Mouse (Mus musculus): ENCODE data around the gene Creld1.

Creld1 gene

GRCm38 (mm10) chr6:113483100-113483615 is at the start of gene Creld1:
Creld1 (plus strand) TSS chr6:113483297.
- peak; percentile 83 to 96 for DNase-seq (ENCODE audit: low spot score in 2 of 2)

DNA sequence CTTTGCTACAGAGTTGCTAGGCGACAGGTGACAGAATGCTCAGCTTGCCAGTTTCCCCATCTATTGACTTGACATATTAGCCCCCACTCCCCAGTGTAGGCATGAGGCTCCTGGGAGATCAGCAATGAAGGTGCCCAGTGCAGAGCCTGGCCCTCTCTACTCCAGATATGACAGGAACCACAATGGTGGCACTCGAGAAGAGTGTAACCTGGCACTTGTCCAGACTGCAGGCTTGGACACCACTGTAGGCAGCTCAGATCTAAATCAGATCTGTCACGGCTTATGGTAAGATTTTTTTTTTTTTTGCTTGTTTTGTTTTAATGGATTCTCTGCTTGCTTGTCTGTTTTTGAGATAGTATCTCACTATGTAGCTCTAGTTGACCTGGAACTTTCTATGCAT is 49.4 kb upstream of the Creld1 start:
- DNase-seq (ENCODE audit: low spot score in 2 of 2) = no peak

- no peak for DNase-seq (ENCODE audit: low spot score in 2 of 2)
Observed at GRCm38 (mm10) chr6:113434691-113435090, 48.4 kb upstream of the Creld1 start.

DNA sequence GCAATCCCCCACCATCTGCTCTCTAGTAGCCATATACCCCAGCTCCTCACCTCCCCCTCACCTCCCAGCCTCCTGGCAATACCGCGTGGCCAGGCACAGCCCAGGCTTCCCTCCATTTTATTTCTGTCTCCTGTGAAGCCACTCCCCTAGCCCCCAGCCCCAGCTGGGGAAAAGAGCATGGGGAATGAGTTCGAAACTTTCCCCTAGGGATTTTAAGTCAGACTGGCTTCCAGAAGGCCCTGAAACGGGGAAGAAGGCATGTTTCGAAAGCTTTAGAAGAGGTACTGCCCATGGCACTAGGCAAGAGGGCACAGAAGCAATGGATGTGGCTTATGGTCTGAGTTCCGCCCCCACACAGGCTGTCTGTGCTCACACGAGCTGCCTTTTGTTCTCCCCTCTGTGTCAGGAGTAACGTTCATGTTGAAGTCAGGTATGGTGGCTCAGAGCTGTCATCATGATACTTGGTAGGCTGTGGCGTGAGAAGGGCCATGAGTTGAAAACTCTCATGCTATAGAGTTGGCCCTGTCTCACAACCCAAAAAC is 47.4 kb upstream of the Creld1 start, which contains the start of gene Cidec:
Cidec (minus strand) TSS at position 97 of the 542 bp plus-strand sequence.
- no peak for DNase-seq (ENCODE audit: low spot score in 2 of 2)

GRCm38 (mm10) chr6:113437135-113437534 is 46.0 kb upstream of the Creld1 start:
- DNase-seq (ENCODE audit: low spot score in 2 of 2) = no peak

DNA sequence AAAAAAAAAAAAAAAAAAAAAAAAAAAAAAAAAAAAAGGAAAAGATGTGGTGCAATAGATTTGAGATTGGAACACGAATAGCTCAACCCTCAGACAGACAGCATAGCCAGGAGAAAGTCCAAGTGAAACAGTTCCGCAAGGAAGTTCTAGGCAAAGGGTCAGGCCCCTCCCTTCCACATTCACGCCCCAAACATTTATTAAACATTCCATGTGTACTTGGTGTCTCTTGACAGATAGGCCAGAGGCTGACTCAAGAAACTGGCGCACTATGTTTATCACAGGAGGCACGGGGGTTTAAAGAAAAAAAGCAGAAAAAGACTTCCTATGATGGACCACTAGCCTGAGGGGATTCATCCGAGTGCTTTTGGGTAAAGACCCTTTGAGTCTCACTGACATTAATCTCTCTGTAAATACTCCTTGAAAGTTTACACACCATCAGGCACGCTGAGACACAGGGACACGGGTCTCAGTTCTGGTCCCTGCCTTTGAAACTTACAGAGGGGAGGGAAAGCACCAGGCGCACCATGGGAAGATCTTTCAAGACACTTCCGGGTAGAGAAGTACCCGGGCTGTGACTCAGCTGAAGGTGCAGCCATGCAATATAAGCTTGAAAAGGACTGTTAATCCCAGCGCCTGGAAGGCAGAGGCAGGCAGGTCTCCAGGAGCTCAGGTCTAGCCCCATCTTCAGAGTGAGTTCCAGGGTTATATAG is 44.2 kb upstream of the Creld1 start:
- no peak for DNase-seq (ENCODE audit: low spot score in 2 of 2)

DNA sequence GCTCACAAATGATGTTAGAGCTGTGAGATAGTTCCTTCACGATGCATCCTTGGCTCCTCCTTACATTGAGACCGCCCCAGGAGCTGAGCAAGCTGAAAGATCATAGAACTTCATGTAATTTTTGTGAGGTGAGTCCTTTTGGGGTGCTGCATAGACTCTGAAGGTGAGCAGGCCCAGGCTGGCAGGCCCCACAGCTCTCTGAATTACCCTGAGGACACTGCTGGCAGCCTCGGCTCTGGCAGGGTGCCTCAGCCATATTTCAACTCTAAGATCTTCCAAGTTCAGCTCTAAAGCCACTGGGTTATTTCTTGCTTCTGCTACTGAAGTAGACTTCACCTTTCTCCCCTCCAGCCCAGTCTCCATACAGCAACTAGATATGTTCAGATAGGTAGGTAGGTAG is 42.4 kb upstream of the Creld1 start:
- DNase-seq (ENCODE audit: low spot score in 2 of 2) = no peak

GRCm38 (mm10) chr6:113441147-113441680 is 41.9 kb upstream of the Creld1 start:
- DNase-seq (ENCODE audit: low spot score in 2 of 2) = peak in 1 of 2 experiments; percentile 56

- DNase-seq (ENCODE audit: low spot score in 2 of 2) = no peak
Observed at GRCm38 (mm10) chr6:113442087-113442441, 41.0 kb upstream of the Creld1 start.

- DNase-seq (ENCODE audit: low spot score in 2 of 2) = peak; percentile 88 to 92
Observed at GRCm38 (mm10) chr6:113442442-113443090, 40.5 kb upstream of the Creld1 start, which contains the start of gene Jagn1. Jagn1 (plus strand) TSS chr6:113442569.

DNA sequence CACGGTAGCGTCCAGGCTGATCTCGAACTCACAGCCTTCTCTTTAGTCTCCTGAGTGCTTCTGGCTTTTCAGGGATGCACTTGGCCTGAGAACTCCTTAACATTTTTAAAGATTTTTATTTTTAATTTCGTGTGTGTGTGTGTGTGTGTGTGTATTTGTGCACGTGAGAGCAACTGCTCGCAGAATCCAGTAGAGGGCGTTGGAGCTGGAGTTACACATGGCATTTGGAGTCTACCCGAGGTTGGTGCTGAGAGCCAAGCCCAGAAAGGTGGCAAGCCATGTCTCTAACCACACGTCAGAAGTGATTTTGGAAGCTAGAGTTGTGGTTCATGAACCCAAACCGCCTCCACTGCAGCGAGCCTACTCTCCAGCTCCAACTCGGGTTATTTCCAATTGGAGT is 40.0 kb upstream of the Creld1 start:
- no peak for DNase-seq (ENCODE audit: low spot score in 2 of 2)

DNA sequence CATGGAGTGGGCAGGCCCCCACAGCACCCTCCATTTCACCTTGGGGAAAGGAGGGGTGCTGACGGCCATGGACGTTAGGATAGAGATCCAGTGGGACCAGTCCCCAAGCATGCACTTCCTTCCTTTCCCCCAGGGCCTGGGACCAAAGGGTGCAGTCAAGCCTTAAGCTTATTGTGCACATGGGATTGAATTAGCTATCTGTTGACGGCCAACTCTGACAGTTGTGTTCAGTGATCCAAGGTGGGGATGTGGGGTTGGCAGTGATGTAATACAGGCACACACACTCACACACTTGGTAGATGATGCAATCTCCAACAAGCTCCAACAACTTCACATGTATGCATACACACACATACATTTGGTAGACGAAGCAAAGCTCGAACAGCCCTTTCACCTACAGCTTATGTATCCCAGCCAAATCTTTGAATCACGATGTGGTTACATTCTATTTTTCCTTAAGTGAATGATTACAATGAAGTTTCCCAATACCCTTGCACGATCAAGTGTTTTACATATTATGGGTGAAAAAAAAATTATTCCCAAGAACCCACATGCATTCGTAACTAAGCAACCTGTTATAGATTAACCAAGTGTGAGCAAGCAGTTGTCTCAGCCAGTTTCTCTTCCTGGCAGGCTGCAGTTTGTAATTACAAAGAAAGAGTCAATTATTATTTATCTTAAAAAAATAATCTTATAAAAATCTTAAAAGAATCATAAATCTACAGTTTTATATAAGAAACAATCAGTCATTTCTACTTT is 38.7 kb upstream of the Creld1 start:
- DNase-seq (ENCODE audit: low spot score in 2 of 2) = no peak

GRCm38 (mm10) chr6:113447639-113448038 is 35.5 kb upstream of the Creld1 start:
- no peak for DNase-seq (ENCODE audit: low spot score in 2 of 2)

DNA sequence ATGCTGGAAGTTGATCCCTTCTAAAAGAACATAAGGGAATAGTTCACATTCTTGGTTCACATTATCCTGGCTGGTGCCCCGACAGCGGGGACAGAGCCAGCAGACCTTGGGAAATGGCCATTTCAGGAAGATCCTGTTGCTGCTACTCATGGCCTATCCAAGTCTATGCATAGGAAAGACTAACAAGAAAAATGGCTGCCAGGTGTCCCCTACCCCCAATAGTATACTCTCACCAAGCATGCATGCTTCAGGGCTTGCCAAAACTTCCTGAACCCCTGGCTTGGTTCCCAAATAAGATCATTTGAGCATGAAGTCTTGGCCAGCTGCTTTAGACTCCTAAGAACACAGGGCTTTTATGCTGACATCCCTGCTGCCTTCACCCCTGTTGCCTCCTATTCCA is 31.3 kb upstream of the Creld1 start:
- no peak for DNase-seq (ENCODE audit: low spot score in 2 of 2)

GRCm38 (mm10) chr6:113455007-113455406 is 28.1 kb upstream of the Creld1 start:
- no peak for DNase-seq (ENCODE audit: low spot score in 2 of 2)

- no peak for DNase-seq (ENCODE audit: low spot score in 2 of 2)
Observed at GRCm38 (mm10) chr6:113457952-113458534, 25.1 kb upstream of the Creld1 start, which contains the start of gene Il17re. Il17re (plus strand) TSS chr6:113458484.

GRCm38 (mm10) chr6:113458635-113459034 is 24.5 kb upstream of the Creld1 start:
- peak; percentile 71 to 77 for DNase-seq (ENCODE audit: low spot score in 2 of 2)

- DNase-seq (ENCODE audit: low spot score in 2 of 2) = no peak
Observed at GRCm38 (mm10) chr6:113464040-113464439, 19.1 kb upstream of the Creld1 start.

- DNase-seq (ENCODE audit: low spot score in 2 of 2) = no peak
Observed at GRCm38 (mm10) chr6:113465602-113466001, 17.5 kb upstream of the Creld1 start.

DNA sequence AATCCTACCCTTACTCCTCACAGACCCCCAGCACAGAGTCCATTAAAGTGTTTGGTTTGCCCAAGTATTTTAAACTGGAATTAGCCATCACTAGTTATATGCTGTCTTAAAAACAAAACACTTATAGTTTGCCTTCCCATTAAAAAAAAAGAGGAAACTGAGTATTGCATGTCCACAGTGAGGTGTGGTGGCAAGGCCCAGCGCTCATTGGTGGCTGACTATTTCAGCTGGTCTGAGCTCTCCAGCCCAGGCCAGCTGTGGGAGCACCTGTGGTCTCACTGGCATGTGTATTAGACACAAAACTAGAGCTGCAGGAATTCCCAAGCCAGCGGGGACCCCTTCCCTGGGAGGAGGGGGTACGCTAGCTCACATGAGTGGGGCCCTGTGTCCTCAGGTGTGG is 14.6 kb upstream of the Creld1 start:
- DNase-seq (ENCODE audit: low spot score in 2 of 2) = no peak

- no peak for DNase-seq (ENCODE audit: low spot score in 2 of 2)
Observed at GRCm38 (mm10) chr6:113469021-113469420, 14.1 kb upstream of the Creld1 start.
